Mouse (Mus musculus): ENCODE data around the gene Tspan11.

Gene Tspan11

GRCm38 (mm10) chr6:127989624-127990212 lies 102.3 kb downstream of the Tspan11 start:
- DNase-seq (ENCODE audit: low read depth, low spot score) = no peak

GRCm38 (mm10) chr6:127991509-127992176 lies 104.3 kb downstream of the Tspan11 start:
- DNase-seq (ENCODE audit: low read depth, low spot score) = no peak

- DNase-seq (ENCODE audit: low read depth, low spot score) = no peak
Observed at GRCm38 (mm10) chr6:127992993-127993392, 105.6 kb downstream of the Tspan11 start.

GRCm38 (mm10) chr6:127996928-127997327 lies 109.5 kb downstream of the Tspan11 start:
- no peak for DNase-seq (ENCODE audit: low read depth, low spot score)

GRCm38 (mm10) chr6:127999118-127999517 lies 111.7 kb downstream of the Tspan11 start:
- DNase-seq (ENCODE audit: low read depth, low spot score) = no peak

GRCm38 (mm10) chr6:128000777-128001176 lies 113.4 kb downstream of the Tspan11 start:
- DNase-seq (ENCODE audit: low read depth, low spot score) = no peak

GRCm38 (mm10) chr6:128001587-128001986 lies 114.2 kb downstream of the Tspan11 start:
- no peak for DNase-seq (ENCODE audit: low read depth, low spot score)

GRCm38 (mm10) chr6:128002104-128002503 lies 114.7 kb downstream of the Tspan11 start:
- DNase-seq (ENCODE audit: low read depth, low spot score) = no peak

- DNase-seq (ENCODE audit: low read depth, low spot score) = no peak
Observed at GRCm38 (mm10) chr6:128002667-128003066, 115.3 kb downstream of the Tspan11 start.

- no peak for DNase-seq (ENCODE audit: low read depth, low spot score)
Observed at GRCm38 (mm10) chr6:128003542-128003941, 116.2 kb downstream of the Tspan11 start.
